Comparison of ENCODE assay signal across 31 mouse cellular contexts in genomic region chr10:18966893-18967292, GRCm38 (mm10).
"Had no signal": no experiment of that assay in that cellular context is flagged by ENCODE, and none has a peak within 500 bp of the region (broad histone marks: within the 10 kb centered on the region; RNA-seq: fewer than 3 reads in every experiment).

No protein-coding gene starts in this region.

- H3K36me3 ChIP-seq: heart, embryonic 12.5 days; heart, embryonic 13.5 days; heart, embryonic 15.5 days; hindbrain, embryonic 10.5 days; hindbrain, embryonic 12.5 days; hindbrain, embryonic 13.5 days; hindbrain, embryonic 15.5 days; intestine, embryonic 15.5 days; kidney, embryonic 15.5 days had no signal

- H3K4me2 ChIP-seq: heart, embryonic 11.5 days; heart, embryonic 12.5 days; heart, embryonic 13.5 days; heart, embryonic 15.5 days; hindbrain, embryonic 12.5 days; hindbrain, embryonic 13.5 days; hindbrain, embryonic 14.5 days; hindbrain, embryonic 15.5 days; intestine, embryonic 15.5 days; kidney, embryonic 15.5 days had no signal

- H3K27ac ChIP-seq: heart, embryonic 13.5 days; heart, embryonic 15.5 days; hindbrain, embryonic 10.5 days; hindbrain, embryonic 12.5 days; hindbrain, embryonic 13.5 days; hindbrain, embryonic 14.5 days; hindbrain, embryonic 15.5 days; hindbrain, postnatal 0 days; intestine, embryonic 15.5 days; kidney, embryonic 15.5 days; kidney, postnatal 0 days; layer of hippocampus, adult 2 months; left cerebral cortex, adult 2 months had no signal

- H3K9me3 ChIP-seq: heart, embryonic 12.5 days; heart, embryonic 13.5 days; heart, embryonic 15.5 days; hindbrain, embryonic 10.5 days; hindbrain, embryonic 12.5 days; hindbrain, embryonic 13.5 days; hindbrain, embryonic 15.5 days; intestine, embryonic 15.5 days; kidney, embryonic 15.5 days had no signal

- H3K27me3 ChIP-seq: heart, embryonic 13.5 days; heart, embryonic 15.5 days; hindbrain, embryonic 12.5 days; hindbrain, embryonic 13.5 days; hindbrain, embryonic 15.5 days; intestine, embryonic 15.5 days; kidney, embryonic 15.5 days had no signal

- H3K4me1 ChIP-seq: heart, embryonic 12.5 days; heart, embryonic 13.5 days; heart, embryonic 15.5 days; hindbrain, embryonic 12.5 days; hindbrain, embryonic 13.5 days; hindbrain, embryonic 15.5 days; intestine, embryonic 15.5 days had no signal

- H3K9ac ChIP-seq: heart, embryonic 12.5 days; heart, embryonic 13.5 days; heart, embryonic 15.5 days; hindbrain, embryonic 12.5 days; hindbrain, embryonic 13.5 days; hindbrain, embryonic 14.5 days; hindbrain, embryonic 15.5 days; intestine, embryonic 15.5 days; kidney, embryonic 15.5 days had no signal

- H3K4me3 ChIP-seq: heart, embryonic 12.5 days; heart, embryonic 13.5 days; heart, embryonic 15.5 days; hindbrain, embryonic 10.5 days; hindbrain, embryonic 12.5 days; hindbrain, embryonic 13.5 days; hindbrain, embryonic 15.5 days; intestine, embryonic 15.5 days; kidney, embryonic 15.5 days; layer of hippocampus, adult 2 months; left cerebral cortex, adult 2 months had no signal

- DNase-seq: heart, postnatal 10 days; heart, postnatal 14 days; heart, postnatal 36 days; heart, postnatal 4 days; kidney, adult 11 months; kidney, adult 18-20 months; kidney, adult 2 months; kidney, adult 8-10 months; kidney, adult 9 months; kidney, postnatal 10 days; kidney, postnatal 14 days; kidney, postnatal 25 days; kidney, postnatal 36 days; kidney, postnatal 4 days; layer of hippocampus, adult 9-11 months; layer of hippocampus, postnatal 36 days had no signal
